8 mouse cellular contexts compared by ENCODE assay signal in genomic region chr13:62129432-62130171, GRCm38 (mm10). TPM values are rescaled to one million over a fixed set of nuclear protein-coding genes. Genes with fewer than 3 reads are reported as not detected.
DNase-seq lines count a peak whose midpoint lies in the region; ATAC-seq lines count a peak whose summit lies in the region.
"Not testable (repeated sequence)": the region's sequence is repeated elsewhere in the genome, so short reads cannot be mapped to it uniquely, and the experiment has no call there.

Gene Zfp808, plus strand, starts transcription at chr13:62129886.

- 6% methylated on average over 21 of the region's 21 CpGs for WGBS in intestine, embryonic 15.5 days

- not testable (repeated sequence) for H3K36me3 ChIP-seq in intestine, embryonic 15.5 days; megakaryocyte, embryonic 14.5 days (replicated peaks; ENCODE audit: low read length)

- not testable (repeated sequence) for H3K27me3 ChIP-seq in intestine, embryonic 15.5 days (replicated peaks); megakaryocyte, embryonic 14.5 days (replicated peaks)

- H3K9ac ChIP-seq in intestine, embryonic 15.5 days = peak within 1 kb of the TSS; percentile 62

- H3K4me3 ChIP-seq in intestine, embryonic 15.5 days (replicated peaks) = peak within 1 kb of the TSS; percentile 66
- H3K4me3 ChIP-seq in megakaryocyte, embryonic 14.5 days (replicated peaks) = peak within 1 kb of the TSS; percentile 90

- 0 out of 2 replicates have a peak within 1 kb of the TSS, but pooled peaks have one; percentile 22 for H3K27ac ChIP-seq in intestine, embryonic 15.5 days

- H3K4me1 ChIP-seq in intestine, embryonic 15.5 days (replicated peaks); megakaryocyte, embryonic 14.5 days: not testable (repeated sequence)

- intact Hi-C loops in left cerebral cortex, postnatal 10 days (cut with DNase I) = not testable (repeated sequence)

- H3K9me3 ChIP-seq in intestine, embryonic 15.5 days; megakaryocyte, embryonic 14.5 days: not testable (repeated sequence)

- peak; percentile 69 for DNase-seq in adrenal gland, adult 2 months
- DNase-seq in embryo, embryonic 9.5 days (ENCODE audit: extremely low spot score) = peak; percentile 60
- peak; percentile 12 for DNase-seq in gonadal fat pad, adult 2 months (ENCODE audit: low read depth)
- peak; percentile 16 to 28 for DNase-seq in left cerebral cortex, postnatal 10 days (ENCODE audit: extremely low spot score in 1 of 2, low spot score in 2 of 2)
- peak; percentile 8 for DNase-seq in right cerebral cortex, postnatal 14 days
- peak; percentile 27 for DNase-seq in urinary bladder, postnatal 25 days (ENCODE audit: low spot score)

- H3K4me2 ChIP-seq in intestine, embryonic 15.5 days (replicated peaks) = peak within 1 kb of the TSS; percentile 53

- ATAC-seq in intestine, embryonic 15.5 days = peak; percentile 98

RNA-seq across cellular contexts. Expression of gene Zfp808, which starts in this region (rescaled TPM):
- total RNA-seq in adrenal gland, adult 2 months (2021) = 1 to 10 TPM; 3.1 to 3.5 TPM
- not detected in 2 replicates for polyA plus RNA-seq in adrenal gland, adult 2 months (2012; rRNA removed)
- 0.25 and 0.31 TPM in 2 replicates for polyA plus RNA-seq in gonadal fat pad, adult 2 months (2012; rRNA removed)
- 7.1 and 8.1 TPM in 2 replicates for polyA plus RNA-seq in intestine, embryonic 15.5 days (2015; fragmentation: Nextera tagmentation; extraction: Ambion mirVana)
- total RNA-seq in left cerebral cortex, postnatal 10 days (2021) = 1 to 10 TPM; 3.6 to 3.9 TPM
- not detected in 2 replicates for polyA plus RNA-seq in megakaryocyte, embryonic 14.5 days (2012; ENCODE audit: insufficient read depth, low replicate concordance)

Comparison
In these comparisons a context has a peak if more than half of its experiments do, and no peak if none do; other contexts are left out.
1. Peak in every context shown above with its lines: DNase-seq, ATAC-seq, H3K4me3 ChIP-seq and H3K27ac ChIP-seq.
2. Peak in DNase-seq in gonadal fat pad, adult 2 months; RNA of the gene not detected or under 1 TPM.
3. DNase-seq: peak in every context shown above with its lines; median percentile 69 in adrenal gland, adult 2 months; 60 in embryo, embryonic 9.5 days; 27 in urinary bladder, postnatal 25 days; 22 in left cerebral cortex, postnatal 10 days; 12 in gonadal fat pad, adult 2 months; 8 in right cerebral cortex, postnatal 14 days.